Mouse (Mus musculus): Measurements from ENCODE around the gene Dohh. TPM values are rescaled to one million over a fixed set of nuclear protein-coding genes. Genes with fewer than 3 reads are reported as not detected.

Dohh gene
- total RNA-seq, 2 experiments from 2014 or later: 72.0 to 77.3 TPM

GRCm38 (mm10) chr10:81403511-81403910 lies 19.3 kb downstream of the Dohh start:
- no peak for DNase-seq (ENCODE audit: low spot score in 2 of 2)

- DNase-seq (ENCODE audit: low spot score in 2 of 2): no peak
These were observed 19.9 kb downstream of the Dohh start for GRCm38 (mm10) chr10:81404082-81404481.

GRCm38 (mm10) chr10:81404720-81405119 lies 20.5 kb downstream of the Dohh start:
- no peak for DNase-seq (ENCODE audit: low spot score in 2 of 2)

- DNase-seq (ENCODE audit: low spot score in 2 of 2): peak in 1 of 2 experiments; percentile 74
These were observed 21.5 kb downstream of the Dohh start for GRCm38 (mm10) chr10:81405588-81406201.

GRCm38 (mm10) chr10:81406504-81407440 lies 22.5 kb downstream of the Dohh start:
- DNase-seq (ENCODE audit: low spot score in 2 of 2): no peak

- peak in 1 of 2 experiments; percentile 58 for DNase-seq (ENCODE audit: low spot score in 2 of 2)
These were observed 23.6 kb downstream of the Dohh start for GRCm38 (mm10) chr10:81407539-81408423.

- no peak for DNase-seq (ENCODE audit: low spot score in 2 of 2)
These were observed 24.1 kb downstream of the Dohh start for GRCm38 (mm10) chr10:81408424-81408729.

GRCm38 (mm10) chr10:81408871-81409291 lies 24.7 kb downstream of the Dohh start:
- peak; percentile 71 to 78 for DNase-seq (ENCODE audit: low spot score in 2 of 2)

- no peak for DNase-seq (ENCODE audit: low spot score in 2 of 2)
These were observed 25.1 kb downstream of the Dohh start for GRCm38 (mm10) chr10:81409330-81409729.

GRCm38 (mm10) chr10:81410350-81410749 lies 26.1 kb downstream of the Dohh start:
- no peak for DNase-seq (ENCODE audit: low spot score in 2 of 2)

GRCm38 (mm10) chr10:81410981-81411380 lies 26.8 kb downstream of the Dohh start:
- DNase-seq (ENCODE audit: low spot score in 2 of 2): no peak

GRCm38 (mm10) chr10:81411471-81412400 lies 27.5 kb downstream of the Dohh start:
- DNase-seq (ENCODE audit: low spot score in 2 of 2): peak; percentile 78

GRCm38 (mm10) chr10:81412586-81413309 lies 28.5 kb downstream of the Dohh start:
- no peak for DNase-seq (ENCODE audit: low spot score in 2 of 2)

GRCm38 (mm10) chr10:81413310-81414261 lies 29.4 kb downstream of the Dohh start:
- peak; percentile 77 to 81 for DNase-seq (ENCODE audit: low spot score in 2 of 2)

GRCm38 (mm10) chr10:81414682-81415081 lies 30.5 kb downstream of the Dohh start:
- DNase-seq (ENCODE audit: low spot score in 2 of 2): no peak

GRCm38 (mm10) chr10:81415146-81415545 lies 30.9 kb downstream of the Dohh start:
- DNase-seq (ENCODE audit: low spot score in 2 of 2): no peak

- DNase-seq (ENCODE audit: low spot score in 2 of 2): no peak
These were observed 31.5 kb downstream of the Dohh start for GRCm38 (mm10) chr10:81415549-81416310.

Data from layer of hippocampus, postnatal 10 days (tissue).